11 mouse cellular contexts compared by ENCODE assay signal in the genomic region with DNA sequence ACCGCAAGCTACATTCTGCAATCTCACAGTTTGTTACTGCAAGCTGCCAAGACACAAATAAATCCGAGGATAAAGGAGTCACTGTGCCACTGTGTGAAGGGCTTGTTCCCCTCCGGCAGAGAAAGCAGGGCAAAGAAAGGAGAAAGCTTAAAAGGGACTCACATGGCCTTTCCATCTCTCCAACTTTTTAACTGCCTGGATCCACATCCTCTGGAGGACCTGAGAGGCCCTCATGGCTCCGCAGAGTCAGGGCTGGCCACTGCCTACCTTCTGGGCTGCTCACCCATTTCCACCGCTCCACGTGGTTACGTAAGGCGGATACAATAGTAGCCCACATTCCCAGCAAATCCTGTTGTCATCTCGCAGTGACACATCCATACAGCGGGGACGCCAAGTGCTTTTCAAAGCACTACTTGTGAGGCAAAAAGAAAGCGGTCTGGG.
A peak's percentile ranks its signal among the peaks of the same experiment; 100 is the strongest.
DNase-seq lines count a peak whose midpoint lies in the region; ATAC-seq and TF ChIP-seq lines count a peak whose summit lies in the region.
"Had no signal": no experiment of that assay in that cellular context is flagged by ENCODE, and none has a peak within 500 bp of the region (broad histone marks: within the 10 kb centered on the region; RNA-seq: fewer than 3 reads in every experiment).

No protein-coding gene starts in this region.

- no peak overlapping the region for H3K4me2 ChIP-seq in hindbrain, embryonic 13.5 days
- no peak overlapping the region for H3K4me2 ChIP-seq in intestine, postnatal 0 days (replicated peaks; ENCODE audit: low read depth)
- H3K4me2 ChIP-seq: heart, embryonic 13.5 days; stomach, embryonic 15.5 days had no signal

- peaks cover 2% of the 10 kb centered on the region; the same call in 1 of the 2 replicates for H3K9me3 ChIP-seq in hindbrain, embryonic 13.5 days
- no peaks in the 10 kb centered on the region for H3K9me3 ChIP-seq in intestine, postnatal 0 days (ENCODE audit: control insufficient read depth)
- H3K9me3 ChIP-seq: heart, embryonic 13.5 days; stomach, embryonic 15.5 days had no signal

- H3K4me1 ChIP-seq in hindbrain, embryonic 13.5 days (replicated peaks): peaks cover 14% of the 10 kb centered on the region
- H3K4me1 ChIP-seq in intestine, postnatal 0 days (replicated peaks; ENCODE audit: control insufficient read depth, insufficient read depth, low read length): no peaks in the 10 kb centered on the region
- H3K4me1 ChIP-seq: stomach, embryonic 15.5 days had no signal

- no peak overlapping the region for H3K9ac ChIP-seq in hindbrain, embryonic 13.5 days
- no peak overlapping the region for H3K9ac ChIP-seq in intestine, postnatal 0 days (ENCODE audit: low read depth, low read length)
- H3K9ac ChIP-seq: heart, embryonic 13.5 days; stomach, embryonic 15.5 days had no signal

- peak; percentile 49; the same call in 1 of the 2 replicates for ATAC-seq in hindbrain, embryonic 13.5 days (ENCODE audit: low FRiP score)
- no peak for ATAC-seq in intestine, postnatal 0 days

- peak overlapping the region; percentile 77 for H3K27ac ChIP-seq in hindbrain, embryonic 13.5 days
- no peak overlapping the region for H3K27ac ChIP-seq in intestine, postnatal 0 days (ENCODE audit: low read depth, low read length)
- H3K27ac ChIP-seq: heart, embryonic 13.5 days; stomach, embryonic 15.5 days had no signal

- intact Hi-C loops in left cerebral cortex, postnatal 25 days (cut with DNase I): no loop called here

- no peaks in the 10 kb centered on the region for H3K27me3 ChIP-seq in hindbrain, embryonic 13.5 days
- H3K27me3 ChIP-seq in intestine, postnatal 0 days (replicated peaks; ENCODE audit: control insufficient read depth, insufficient read depth, low read length): no peaks in the 10 kb centered on the region
- H3K27me3 ChIP-seq: heart, embryonic 13.5 days; stomach, embryonic 15.5 days had no signal

- 72% methylated on average over 12 of the region's 12 CpGs for WGBS in hindbrain, embryonic 13.5 days
- 83% methylated on average over 12 of the region's 12 CpGs for WGBS in intestine, postnatal 0 days

- H3K36me3 ChIP-seq in hindbrain, embryonic 13.5 days: peaks cover 1% of the 10 kb centered on the region; the same call in 1 of the 2 replicates
- peaks cover 5% of the 10 kb centered on the region; the same call in 1 of the 2 replicates for H3K36me3 ChIP-seq in intestine, postnatal 0 days (ENCODE audit: control insufficient read depth, insufficient read depth)
- H3K36me3 ChIP-seq: stomach, embryonic 15.5 days had no signal

- TF ChIP-seq CTCF in intestine, postnatal 0 days (IDR thresholded peaks at IDR 0.05; ENCODE audit: low read depth): no peak

- no peak overlapping the region for H3K4me3 ChIP-seq in hindbrain, embryonic 13.5 days
- no peak overlapping the region for H3K4me3 ChIP-seq in intestine, postnatal 0 days (ENCODE audit: low read depth, low read length)
- H3K4me3 ChIP-seq: heart, embryonic 13.5 days; stomach, embryonic 15.5 days had no signal

- DNase-seq in cerebellum, adult 8-10 months: peak; percentile 12
- no peak for DNase-seq in cerebellum, postnatal 14 days
- DNase-seq in left cerebral cortex, postnatal 25 days (ENCODE audit: low spot score in 2 of 2): peak; percentile 61 to 83
- DNase-seq in right cerebral cortex, postnatal 36 days (ENCODE audit: low spot score in 2 of 2): peak; percentile 36 to 63
- no peak for DNase-seq in adipocyte (ENCODE audit: low spot score)
- no peak for DNase-seq in lung, postnatal 4 days
- DNase-seq: liver had no signal

Comparison
In these comparisons a context has a peak if more than half of its experiments do, and no peak if none do; other contexts are left out.
1. DNase-seq: peak in cerebellum, adult 8-10 months (single experiment), left cerebral cortex, postnatal 25 days (2 of 2) and right cerebral cortex, postnatal 36 days (2 of 2); none in cerebellum, postnatal 14 days (0 of 2), adipocyte (single experiment) and lung, postnatal 4 days (0 of 2).